ENCODE assay signal across 8 mouse cellular contexts in genomic region chr14:20610146-20610545, GRCm38 (mm10). TPM values are rescaled to one million over a fixed set of nuclear protein-coding genes. Genes with fewer than 3 reads are reported as not detected.
A peak's percentile ranks its signal among the peaks of the same experiment; 100 is the strongest.
DNase-seq lines count a peak whose midpoint lies in the region; ATAC-seq and TF ChIP-seq lines count a peak whose summit lies in the region.

No protein-coding gene starts in this region.

- DNase-seq in embryo, embryonic 11 days = peak; percentile 10
- DNase-seq in embryo, embryonic 10.5 days (ENCODE audit: low spot score) = no peak
- DNase-seq in heart, adult 2 months = peak; percentile 52 to 74
- peak; percentile 67 for DNase-seq in kidney, postnatal 0 days (ENCODE audit: low spot score)
- DNase-seq in stomach, postnatal 0 days (ENCODE audit: low spot score) = no peak
- DNase-seq in frontal cortex, postnatal 36 days (ENCODE audit: low spot score in 2 of 2) = no peak

- H3K79me2 ChIP-seq in heart, adult 2 months (replicated peaks; ENCODE audit: control insufficient read depth, insufficient read depth, low read length) = no peaks in the 10 kb centered on the region

- H3K4me3 ChIP-seq in heart, adult 2 months = peak overlapping the region; percentile 29
- no peak overlapping the region for H3K4me3 ChIP-seq in kidney, postnatal 0 days (replicated peaks; ENCODE audit: low read depth, low read length)
- no peak overlapping the region for H3K4me3 ChIP-seq in stomach, postnatal 0 days (ENCODE audit: low read depth, low read length)
- no peak overlapping the region for H3K4me3 ChIP-seq in forebrain, embryonic 13.5 days

- 58% methylated on average over 4 of the region's 4 CpGs for WGBS in heart, adult 2 months
- 56% methylated on average over 4 of the region's 4 CpGs for WGBS in kidney, postnatal 0 days
- 66% methylated on average over 4 of the region's 4 CpGs for WGBS in stomach, postnatal 0 days
- WGBS in forebrain, embryonic 13.5 days = 85% methylated on average over 4 of the region's 4 CpGs

- intact Hi-C loops in heart, adult 2 months (cut with DNase I) = no loop called here

- peaks cover 4% of the 10 kb centered on the region for H3K36me3 ChIP-seq in heart, adult 2 months (ENCODE audit: control insufficient read depth, insufficient read depth, low read length)
- 0 out of 2 replicates have a peak, but pooled peaks cover 3% of the 10 kb centered on the region for H3K36me3 ChIP-seq in kidney, postnatal 0 days (ENCODE audit: insufficient read depth, low read length)
- no peaks in the 10 kb centered on the region for H3K36me3 ChIP-seq in stomach, postnatal 0 days (ENCODE audit: control insufficient read depth, insufficient read depth, low read length)
- peaks cover 16% of the 10 kb centered on the region for H3K36me3 ChIP-seq in forebrain, embryonic 13.5 days (ENCODE audit: poor library complexity, severe bottlenecking)

- H3K27me3 ChIP-seq in heart, adult 2 months (ENCODE audit: control insufficient read depth, insufficient read depth, low read length) = no peaks in the 10 kb centered on the region
- H3K27me3 ChIP-seq in kidney, postnatal 0 days (ENCODE audit: insufficient read depth, low read length) = no peaks in the 10 kb centered on the region
- no peaks in the 10 kb centered on the region for H3K27me3 ChIP-seq in stomach, postnatal 0 days (ENCODE audit: control insufficient read depth, insufficient read depth, low read length)
- no peaks in the 10 kb centered on the region for H3K27me3 ChIP-seq in forebrain, embryonic 13.5 days

- 0 out of 2 replicates have a peak, but pooled peaks have one; percentile 57 for ATAC-seq in kidney, postnatal 0 days (replicated peaks; ENCODE audit: low FRiP score, low read depth)
- peak; percentile 53; the same call in 1 of the 2 replicates for ATAC-seq in stomach, postnatal 0 days (ENCODE audit: low FRiP score, low TSS enrichment)
- ATAC-seq in activated CD4-positive, CD25-positive, alpha-beta regulatory T cell, adult 4 months = no peak
- ATAC-seq in forebrain, embryonic 13.5 days = no peak

- H3K4me2 ChIP-seq in kidney, postnatal 0 days (ENCODE audit: low read length) = no peak overlapping the region
- no peak overlapping the region for H3K4me2 ChIP-seq in stomach, postnatal 0 days (replicated peaks; ENCODE audit: low read depth)
- no peak overlapping the region for H3K4me2 ChIP-seq in forebrain, embryonic 13.5 days

- H3K27ac ChIP-seq in heart, adult 2 months = peak overlapping the region; percentile 91
- peak overlapping the region; percentile 74 for H3K27ac ChIP-seq in kidney, postnatal 0 days
- peak overlapping the region; percentile 75 for H3K27ac ChIP-seq in stomach, postnatal 0 days (replicated peaks)
- H3K27ac ChIP-seq in forebrain, embryonic 13.5 days = no peak overlapping the region

- H3K9me3 ChIP-seq in kidney, postnatal 0 days (replicated peaks; ENCODE audit: low read length) = no peaks in the 10 kb centered on the region
- no peaks in the 10 kb centered on the region for H3K9me3 ChIP-seq in stomach, postnatal 0 days (ENCODE audit: control insufficient read depth, low read length)
- H3K9me3 ChIP-seq in forebrain, embryonic 13.5 days (replicated peaks) = no peaks in the 10 kb centered on the region

- H3K4me1 ChIP-seq in heart, adult 2 months (ENCODE audit: control insufficient read depth, insufficient read depth, low read length) = peaks cover 6% of the 10 kb centered on the region
- peaks cover 3% of the 10 kb centered on the region; the same call in 1 of the 2 replicates for H3K4me1 ChIP-seq in kidney, postnatal 0 days (replicated peaks; ENCODE audit: insufficient read depth, low read length)
- H3K4me1 ChIP-seq in stomach, postnatal 0 days (replicated peaks; ENCODE audit: control insufficient read depth, insufficient read depth) = 0 out of 2 replicates have a peak, but pooled peaks cover 4% of the 10 kb centered on the region
- no peaks in the 10 kb centered on the region for H3K4me1 ChIP-seq in forebrain, embryonic 13.5 days

- peak; percentile 78 for TF ChIP-seq EP300 in heart, adult 2 months (IDR thresholded peaks at IDR 0.05; ENCODE audit: insufficient read depth, low read depth, low read length)
- peak; percentile 46 for TF ChIP-seq EP300 in stomach, postnatal 0 days (optimal IDR thresholded peaks at IDR 0.05)

- TF ChIP-seq POLR2A in heart, adult 2 months (IDR thresholded peaks at IDR 0.05; ENCODE audit: insufficient read depth, low read depth, low read length) = peak; percentile 86

- TF ChIP-seq CTCF in heart, adult 2 months (IDR thresholded peaks at IDR 0.05) = no peak
- TF ChIP-seq CTCF in kidney, postnatal 0 days (IDR thresholded peaks at IDR 0.05; ENCODE audit: low read depth) = no peak
- no peak for TF ChIP-seq CTCF in stomach, postnatal 0 days (IDR thresholded peaks at IDR 0.05; ENCODE audit: low read depth)

- peak overlapping the region; percentile 66 for H3K9ac ChIP-seq in heart, adult 2 months (ENCODE audit: low read depth, low read length)
- no peak overlapping the region for H3K9ac ChIP-seq in kidney, postnatal 0 days (ENCODE audit: low read depth, low read length)
- no peak overlapping the region for H3K9ac ChIP-seq in stomach, postnatal 0 days (ENCODE audit: low read length)
- H3K9ac ChIP-seq in forebrain, embryonic 13.5 days = no peak overlapping the region

RNA-seq across cellular contexts. Expression of gene Usp54, which starts 30.7 kb away (rescaled TPM):
- 10 to 100 TPM; 14.1 to 16.2 TPM for total RNA-seq in heart, adult 2 months (2021)
- 10.9 and 16.3 TPM in 2 replicates for polyA plus RNA-seq in heart, adult 2 months (2012; rRNA removed)
- polyA plus RNA-seq in kidney, postnatal 0 days (2015; fragmentation: Nextera tagmentation; extraction: Ambion mirVana) = 4.8 and 5.6 TPM in 2 replicates
- polyA plus RNA-seq in stomach, postnatal 0 days (2015; fragmentation: Nextera tagmentation; extraction: Ambion mirVana) = 3.3 and 3.4 TPM in 2 replicates
- 1 to 10 TPM; 1.6 to 2.2 TPM for polyA plus RNA-seq in activated CD4-positive, CD25-positive, alpha-beta regulatory T cell, adult 4 months (2017; shearing (Covaris generic))
- 8.1 and 10.1 TPM in 2 replicates for polyA plus RNA-seq in forebrain, embryonic 13.5 days (2015; fragmentation: Nextera tagmentation; extraction: Ambion mirVana)

RNA-seq across cellular contexts. Expression of gene Myoz1, which starts 46.2 kb away (rescaled TPM):
- total RNA-seq in heart, adult 2 months (2021) = under 1 TPM; 0.31 to 0.52 TPM
- 0.31 and 0.91 TPM in 2 replicates for polyA plus RNA-seq in heart, adult 2 months (2012; rRNA removed)
- 1.8 and 2.5 TPM in 2 replicates for polyA plus RNA-seq in kidney, postnatal 0 days (2015; fragmentation: Nextera tagmentation; extraction: Ambion mirVana)
- 0.10 TPM in 1 of 2 replicates, not detected in the other for polyA plus RNA-seq in stomach, postnatal 0 days (2015; fragmentation: Nextera tagmentation; extraction: Ambion mirVana)
- polyA plus RNA-seq in activated CD4-positive, CD25-positive, alpha-beta regulatory T cell, adult 4 months (2017; shearing (Covaris generic)) = not detected
- not detected in 2 replicates for polyA plus RNA-seq in forebrain, embryonic 13.5 days (2015; fragmentation: Nextera tagmentation; extraction: Ambion mirVana)

RNA-seq across cellular contexts. Expression of gene Synpo2l, which starts 58.0 kb away (rescaled TPM):
- total RNA-seq in heart, adult 2 months (2021) = 100 to 1,000 TPM in 1 of 2 experiments, 10 to 100 TPM in 1; 96.8 to 126 TPM
- 63.4 and 67.7 TPM in 2 replicates for polyA plus RNA-seq in heart, adult 2 months (2012; rRNA removed)
- 0.32 and 0.33 TPM in 2 replicates for polyA plus RNA-seq in kidney, postnatal 0 days (2015; fragmentation: Nextera tagmentation; extraction: Ambion mirVana)
- polyA plus RNA-seq in stomach, postnatal 0 days (2015; fragmentation: Nextera tagmentation; extraction: Ambion mirVana) = 0.30 and 0.42 TPM in 2 replicates
- polyA plus RNA-seq in activated CD4-positive, CD25-positive, alpha-beta regulatory T cell, adult 4 months (2017; shearing (Covaris generic)) = not detected
- polyA plus RNA-seq in forebrain, embryonic 13.5 days (2015; fragmentation: Nextera tagmentation; extraction: Ambion mirVana) = 0.13 and 0.14 TPM in 2 replicates

Comparison
In these comparisons a context has a peak if more than half of its experiments do, and no peak if none do; other contexts are left out.
1. DNase-seq: peak in embryo, embryonic 11 days (single experiment), heart, adult 2 months (2 of 2) and kidney, postnatal 0 days (single experiment); none in embryo, embryonic 10.5 days (single experiment), stomach, postnatal 0 days (single experiment) and frontal cortex, postnatal 36 days (0 of 2).
2. ATAC-seq: peak in kidney, postnatal 0 days (single experiment) and stomach, postnatal 0 days (single experiment); none in activated CD4-positive, CD25-positive, alpha-beta regulatory T cell, adult 4 months (single experiment) and forebrain, embryonic 13.5 days (single experiment).
3. RNA of gene Synpo2l, which starts 58.0 kb away (polyA plus RNA-seq): 63.4 to 67.7 TPM in heart, adult 2 months; 0.32 to 0.33 TPM in kidney, postnatal 0 days, 0.30 to 0.42 TPM in stomach, postnatal 0 days, 0.13 to 0.14 TPM in forebrain, embryonic 13.5 days and not detected in activated CD4-positive, CD25-positive, alpha-beta regulatory T cell, adult 4 months; every median in the first group is over 10 times any median in the second.